Mouse (Mus musculus) midbrain, embryonic 14.5 days (tissue): ENCODE data around the gene Tacr2. TPM values are rescaled to one million over a fixed set of nuclear protein-coding genes. Genes with fewer than 3 reads are reported as not detected.

Source experiments
- ATAC-seq: fragments of 200-750 bp; cut with Nextera tagmentation; 2 replicates; pipeline ENCODE4 v1.8.0; 2017; ENCODE audit warnings: moderate number of reproducible peaks, moderate library complexity; ENCODE audit not compliant: low FRiP score, low TSS enrichment
- DNase-seq: peaks from one replicate; pipeline ENCODE4 v3.0.0-alpha.2; 2015
- H3K27ac ChIP-seq: fragments of 300-500 bp; sonication (generic); replicated peaks from 2 replicates; pipeline ENCODE4 v1.5.1; 2014; ENCODE audit warnings: mild to moderate bottlenecking, low read depth, low read length, moderate library complexity
- H3K27me3 ChIP-seq: fragments of 300-500 bp; sonication (generic); 2 replicates; pipeline ENCODE4 v1.6.1; 2014; ENCODE audit warnings: low read length, control low read depth, mixed read lengths; ENCODE audit not compliant: control insufficient read depth, insufficient read depth
- H3K36me3 ChIP-seq: fragments of 300-500 bp; sonication (generic); 2 replicates; pipeline ENCODE4 v1.6.1; 2014; ENCODE audit warnings: low read length, control low read depth; ENCODE audit not compliant: control insufficient read depth, insufficient read depth
- H3K4me1 ChIP-seq: fragments of 300-500 bp; sonication (generic); 2 replicates; pipeline ENCODE4 v1.6.1; 2014; ENCODE audit warnings: mild to moderate bottlenecking, antibody characterized with exemption, low read length, control low read depth; ENCODE audit not compliant: control insufficient read depth, insufficient read depth
- H3K4me2 ChIP-seq: fragments of 300-500 bp; sonication (generic); 2 replicates; pipeline ENCODE4 v1.6.1; 2014; ENCODE audit warnings: mild to moderate bottlenecking, low read length, moderate library complexity
- H3K4me3 ChIP-seq: fragments of 300-500 bp; sonication (generic); replicated peaks from 2 replicates; pipeline ENCODE4 v1.5.1; 2014; ENCODE audit warnings: low read depth, low read length
- H3K9ac ChIP-seq: fragments of 300-500 bp; sonication (generic); replicated peaks from 2 replicates; pipeline ENCODE4 v1.6.1; 2014; ENCODE audit warnings: mild to moderate bottlenecking, low read length, moderate library complexity
- H3K9me3 ChIP-seq: fragments of 300-500 bp; sonication (generic); 2 replicates; pipeline ENCODE4 v1.6.1; 2016; ENCODE audit warnings: low read length, control low read depth, mixed read lengths; ENCODE audit not compliant: control insufficient read depth
- WGBS: fragments of 180-500 bp; shearing (Covaris S2); extraction: QIAGEN DNeasy Blood & Tissue Kit; methylation state at CpG from one replicate; pipeline ENCODE4 v1.1.7; 2014; 5-methylcytosine and 5-hydroxymethylcytosine counted together
- polyA plus RNA-seq: library from polyadenylated mRNA; unstranded; fragments of >200 nt; fragmentation: Nextera tagmentation; extraction: Ambion mirVana; gene quantifications from 2 replicates; pipeline ENCODE4 v1.2.1, GENCODE M21; 2014

The Tacr2 gene
- polyA plus RNA-seq, 1 experiment from 2014 or later, result not detected

- H3K9ac ChIP-seq, result no peak overlapping the region
- no peaks in the 10 kb centered on the region for H3K27me3 ChIP-seq
- WGBS, result 77% methylated on average over 3 of the region's 3 CpGs
- no peak for ATAC-seq
- H3K36me3 ChIP-seq, result no peaks in the 10 kb centered on the region
- no peak overlapping the region for H3K4me2 ChIP-seq
- peak; percentile 38 for DNase-seq
- H3K9me3 ChIP-seq, result no peaks in the 10 kb centered on the region
- H3K4me1 ChIP-seq, result no peaks in the 10 kb centered on the region
- H3K4me3 ChIP-seq, result no peak overlapping the region
- H3K27ac ChIP-seq, result no peak overlapping the region
These were observed 5.1 kb upstream of the Tacr2 start for GRCm38 (mm10) chr10:62247156-62247555.

- ATAC-seq, result no peak
- H3K4me2 ChIP-seq, result no peak overlapping the region
- H3K4me3 ChIP-seq, result no peak overlapping the region
- H3K9me3 ChIP-seq, result no peaks in the 10 kb centered on the region
- no peak overlapping the region for H3K27ac ChIP-seq
- no peaks in the 10 kb centered on the region for H3K4me1 ChIP-seq
- H3K36me3 ChIP-seq, result no peaks in the 10 kb centered on the region
- DNase-seq, result no peak
- H3K9ac ChIP-seq, result no peak overlapping the region
- H3K27me3 ChIP-seq, result no peaks in the 10 kb centered on the region
- WGBS, result 46% methylated on average over 8 of the region's 8 CpGs
These were observed 4.4 kb upstream of the Tacr2 start for GRCm38 (mm10) chr10:62247815-62248214.

GRCm38 (mm10) chr10:62252496-62253235 lies 428 bp downstream of the Tacr2 start:
- 88% methylated on average over 27 of the region's 27 CpGs for WGBS
- no peak overlapping the region for H3K4me3 ChIP-seq
- no peak for ATAC-seq
- H3K27me3 ChIP-seq, result no peaks in the 10 kb centered on the region
- H3K4me2 ChIP-seq, result no peak overlapping the region
- H3K9me3 ChIP-seq, result no peaks in the 10 kb centered on the region
- DNase-seq, result no peak
- H3K4me1 ChIP-seq, result no peaks in the 10 kb centered on the region
- no peak overlapping the region for H3K9ac ChIP-seq
- no peaks in the 10 kb centered on the region for H3K36me3 ChIP-seq
- H3K27ac ChIP-seq, result no peak overlapping the region

- H3K9ac ChIP-seq, result no peak overlapping the region
These were observed 6.1 kb downstream of the Tacr2 start for GRCm38 (mm10) chr10:62258298-62258697.

GRCm38 (mm10) chr10:62261115-62261886 lies 9.1 kb downstream of the Tacr2 start:
- H3K27ac ChIP-seq, result no peak overlapping the region
- no peaks in the 10 kb centered on the region for H3K27me3 ChIP-seq
- DNase-seq (peak; percentile 79), ATAC-seq (peak; percentile 60; the same call in 1 of the 2 replicates)
- no peak overlapping the region for H3K9ac ChIP-seq
- no peak overlapping the region for H3K4me2 ChIP-seq
- no peaks in the 10 kb centered on the region for H3K36me3 ChIP-seq
- H3K4me1 ChIP-seq, result no peaks in the 10 kb centered on the region
- no peaks in the 10 kb centered on the region for H3K9me3 ChIP-seq
- H3K4me3 ChIP-seq, result no peak overlapping the region
- WGBS, result 24% methylated on average over 18 of the region's 18 CpGs

More at GRCm38 (mm10) chr10:62258298-62258697, 6.1 kb downstream of the Tacr2 start:
- no peak for DNase-seq
- Histone ChIP-seq H3K4me3 (no peak overlapping the region), H3K36me3 (no peaks in the 10 kb centered on the region), H3K4me1 (no peaks in the 10 kb centered on the region), H3K27me3 (no peaks in the 10 kb centered on the region), H3K4me2 (no peak overlapping the region), H3K9me3 (no peaks in the 10 kb centered on the region), H3K27ac (no peak overlapping the region)
- 88% methylated on average over 5 of the region's 5 CpGs for WGBS
- ATAC-seq, result no peak

- Histone ChIP-seq H3K9me3 (no peaks in the 10 kb centered on the region), H3K27ac (no peak overlapping the region), H3K4me2 (no peak overlapping the region), H3K4me1 (no peaks in the 10 kb centered on the region), H3K36me3 (peaks cover 9% of the 10 kb centered on the region), H3K9ac (no peak overlapping the region), H3K4me3 (no peak overlapping the region), H3K27me3 (no peaks in the 10 kb centered on the region)
- 89% methylated on average over 2 of the region's 2 CpGs for WGBS
- DNase-seq (no peak), ATAC-seq (no peak)
These were observed 12.1 kb downstream of the Tacr2 start for GRCm38 (mm10) chr10:62264299-62264698.

- no peak for DNase-seq
- WGBS, result 83% methylated on average over 16 of the region's 16 CpGs
- H3K4me3 ChIP-seq, result no peak overlapping the region
- peaks cover 38% of the 10 kb centered on the region for H3K36me3 ChIP-seq
- H3K9ac ChIP-seq, result no peak overlapping the region
- no peaks in the 10 kb centered on the region for H3K27me3 ChIP-seq
- H3K9me3 ChIP-seq, result no peaks in the 10 kb centered on the region
- H3K27ac ChIP-seq, result no peak overlapping the region
- H3K4me1 ChIP-seq, result no peaks in the 10 kb centered on the region
- ATAC-seq, result no peak
- H3K4me2 ChIP-seq, result no peak overlapping the region
These were observed 17.0 kb downstream of the Tacr2 start for GRCm38 (mm10) chr10:62269278-62269677.

- Histone ChIP-seq H3K4me2 (no peak overlapping the region), H3K4me3 (no peak overlapping the region), H3K36me3 (peaks cover 29% of the 10 kb centered on the region), H3K9me3 (no peaks in the 10 kb centered on the region), H3K27ac (no peak overlapping the region), H3K4me1 (no peaks in the 10 kb centered on the region), H3K9ac (no peak overlapping the region), H3K27me3 (no peaks in the 10 kb centered on the region)
- DNase-seq (peak; percentile 88), ATAC-seq (no peak)
- 41% methylated on average over 4 of the region's 4 CpGs for WGBS
These were observed 23.0 kb downstream of the Tacr2 start for GRCm38 (mm10) chr10:62275235-62275634.
